Mouse (Mus musculus): ENCODE results near the gene Fam117a.
"Not testable (repeated sequence)": the region's sequence is repeated elsewhere in the genome, so short reads cannot be mapped to it uniquely, and the experiment has no call there.

The Fam117a gene

DNA sequence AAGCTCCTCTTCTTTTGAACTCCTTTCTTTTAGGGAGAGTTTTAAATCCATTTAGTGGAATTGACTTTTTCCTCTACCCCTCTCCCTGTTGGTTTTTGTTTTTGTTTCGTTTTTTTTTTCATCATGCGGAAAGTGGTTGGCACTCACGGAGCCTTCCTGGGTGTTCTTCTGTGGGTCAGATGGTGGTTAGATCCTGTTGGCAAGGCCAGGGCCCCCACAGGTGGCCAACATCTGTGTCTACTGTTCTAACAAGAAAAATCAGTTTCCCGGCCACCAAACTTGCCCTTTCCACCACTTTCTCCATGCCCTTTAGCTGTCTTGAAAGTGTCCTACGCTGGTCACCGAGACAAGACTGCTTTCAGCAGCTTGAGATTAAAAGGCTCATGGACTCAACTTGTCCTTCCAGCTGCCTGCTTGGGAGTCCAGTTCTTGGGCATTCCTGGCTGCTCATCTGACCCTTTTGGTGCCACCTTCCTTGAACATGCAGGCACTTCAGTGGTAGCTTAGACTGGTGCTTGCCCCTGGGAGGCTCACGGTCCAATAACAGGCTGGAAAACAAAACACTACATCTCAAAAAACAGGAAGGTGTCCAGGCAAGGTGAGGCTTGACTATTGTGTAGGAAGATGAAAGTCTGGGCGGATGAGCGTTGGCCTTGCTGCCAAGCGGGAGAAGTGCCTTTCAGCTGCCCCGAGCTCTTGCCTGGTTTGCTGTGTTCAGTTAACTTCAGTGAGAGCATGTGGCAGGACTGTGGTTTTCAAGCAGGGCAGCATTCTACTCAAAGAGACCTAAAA is 56.1 kb downstream of the Fam117a start:
- no peak for DNase-seq (ENCODE audit: low spot score)

DNA sequence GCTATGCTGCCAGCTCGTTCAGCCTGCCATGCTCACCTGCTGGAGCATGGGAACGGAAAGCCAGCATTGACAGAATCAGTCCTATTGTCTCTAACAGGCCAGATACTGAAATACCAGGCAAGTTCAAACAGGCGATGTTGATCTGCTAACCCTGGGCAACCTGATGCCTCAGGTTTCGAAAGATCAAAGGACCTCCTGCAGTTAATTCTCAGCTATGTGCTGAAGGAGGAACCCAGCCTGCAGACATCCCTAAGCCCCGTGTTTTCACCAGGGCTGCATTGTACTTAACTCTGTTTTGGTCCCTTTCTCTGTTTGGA is 56.6 kb downstream of the Fam117a start:
- DNase-seq (ENCODE audit: low spot score), result no peak

DNA sequence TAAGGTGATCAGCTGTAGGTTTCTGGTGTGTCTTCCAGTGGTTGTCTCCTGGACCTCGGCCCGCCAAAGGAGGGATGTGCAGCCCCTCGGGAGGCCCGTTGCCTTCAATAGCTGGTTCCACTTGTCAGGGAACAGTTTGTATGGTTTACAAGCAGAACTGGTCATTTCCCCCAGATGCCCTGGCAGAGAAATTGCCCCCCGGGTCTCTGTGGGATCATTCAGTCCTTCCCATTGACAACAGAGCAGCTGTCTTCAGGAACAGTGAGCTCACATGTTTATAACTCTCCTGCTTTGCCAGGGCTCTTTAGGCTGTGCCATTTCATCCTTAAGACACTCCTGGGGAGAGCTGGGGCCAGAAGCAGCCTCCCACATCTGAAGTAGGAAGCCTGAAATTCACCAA is 57.3 kb downstream of the Fam117a start:
- DNase-seq (ENCODE audit: low spot score), result no peak

DNA sequence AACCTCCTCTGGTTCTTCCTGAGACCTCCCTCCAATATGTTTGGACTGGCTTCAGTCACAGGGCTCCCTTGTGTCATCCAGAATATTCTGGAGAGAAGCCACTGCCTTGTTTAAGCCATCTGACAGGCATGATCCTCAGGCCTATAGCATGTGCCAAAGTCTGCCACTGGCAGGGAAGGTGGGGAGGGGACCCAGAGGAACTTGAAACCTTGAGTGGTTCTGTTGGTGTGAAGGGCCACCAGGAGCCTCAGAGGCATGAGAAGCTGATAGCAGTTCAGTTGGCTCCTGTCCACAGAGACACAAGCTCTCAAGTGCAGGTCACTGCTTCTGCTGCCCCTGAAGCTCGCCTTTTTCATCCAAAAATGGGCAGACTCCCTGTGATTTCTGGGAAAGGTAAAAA is 59.7 kb downstream of the Fam117a start:
- no peak for DNase-seq (ENCODE audit: low spot score)

DNA sequence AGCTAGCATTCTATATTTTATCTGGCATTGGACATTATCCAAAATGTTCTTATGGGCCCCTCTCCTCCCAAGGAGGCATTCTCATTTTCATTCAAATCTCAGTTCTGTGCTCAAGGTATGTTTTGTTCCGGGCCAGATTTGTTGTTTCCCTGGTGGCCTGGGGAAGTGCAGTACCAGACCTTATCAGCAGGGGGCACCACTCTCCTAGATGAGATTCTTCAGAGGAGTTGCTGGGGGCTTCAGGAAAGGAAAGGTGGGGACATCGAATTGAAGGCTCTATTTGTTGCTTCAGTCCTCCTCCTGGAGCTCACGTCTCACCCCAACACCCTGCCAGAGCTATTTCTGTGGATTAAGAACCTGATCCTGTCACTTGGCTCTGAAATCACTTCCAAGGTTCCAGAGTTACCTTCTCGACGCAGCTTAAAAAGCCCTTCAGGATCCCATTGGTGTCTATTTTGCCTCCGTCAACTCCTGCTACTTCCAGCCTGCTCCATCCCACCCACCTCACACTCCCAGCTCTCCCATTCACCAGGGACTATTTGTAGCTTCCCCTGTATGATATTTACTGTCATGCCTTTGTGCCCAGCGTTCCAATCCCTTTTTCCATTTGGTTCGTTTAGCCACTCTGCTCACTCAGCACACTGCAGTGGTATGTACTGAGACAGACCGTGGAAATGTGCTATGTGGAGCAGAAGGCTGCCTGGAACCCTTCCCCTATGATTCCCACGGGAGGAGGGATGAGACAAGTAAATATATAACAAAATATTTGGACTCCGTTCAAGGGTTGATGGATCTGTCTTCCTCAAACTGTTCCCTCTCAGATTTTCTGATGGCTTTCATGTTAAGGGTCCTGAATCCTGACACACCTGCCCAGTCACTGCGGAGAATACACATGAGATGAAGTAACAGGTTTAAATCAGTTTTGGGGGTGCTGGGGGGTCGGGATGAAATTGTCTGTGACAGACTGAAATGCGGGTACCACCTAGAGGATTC is 61.3 kb downstream of the Fam117a start:
- peak; percentile 67 for DNase-seq (ENCODE audit: low spot score)

DNA sequence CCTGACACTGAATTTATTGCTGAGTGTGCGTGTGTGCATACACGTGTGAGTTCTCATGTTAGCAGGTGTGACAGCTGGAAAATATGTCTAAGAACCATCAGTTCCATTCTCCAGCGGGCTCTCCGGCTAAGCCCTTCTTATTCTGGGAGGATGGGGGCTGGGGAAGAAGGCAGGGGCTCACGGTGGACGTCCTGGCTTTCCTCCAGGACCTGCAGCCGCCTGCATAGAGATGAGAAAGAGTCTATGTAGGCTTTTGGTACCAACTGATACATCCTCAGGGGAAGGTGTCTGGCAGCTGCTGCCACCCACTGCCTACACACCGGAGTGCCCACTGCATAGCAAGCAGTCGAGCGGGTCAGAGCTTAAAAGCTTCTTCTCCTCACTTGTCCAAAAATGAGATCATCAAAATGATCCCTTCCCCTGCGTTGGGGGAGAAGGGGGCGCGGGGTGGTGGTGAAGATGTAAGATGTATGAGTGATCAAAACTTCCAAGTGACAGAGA is 62.8 kb downstream of the Fam117a start:
- no peak for DNase-seq (ENCODE audit: low spot score)

DNA sequence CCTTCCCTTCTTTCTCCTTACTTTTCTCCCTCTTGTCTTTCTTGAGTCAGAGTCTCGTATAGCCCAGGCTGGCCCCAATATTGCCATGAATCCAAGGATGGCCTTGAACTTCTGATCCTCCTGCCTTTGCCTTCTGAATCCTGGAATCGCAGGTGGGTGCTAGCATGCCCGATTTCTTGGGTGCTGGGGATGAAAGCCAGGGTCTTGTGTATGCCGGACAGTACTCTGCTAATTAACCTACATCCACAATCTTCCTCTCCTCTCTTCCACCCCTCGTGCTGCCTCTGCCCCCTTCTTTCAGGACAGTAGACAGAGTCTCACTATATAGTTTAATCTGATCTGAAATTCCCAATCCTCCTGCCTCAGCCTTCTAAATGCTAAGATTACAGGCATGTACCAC is 64.8 kb downstream of the Fam117a start:
- no peak for DNase-seq (ENCODE audit: low spot score)

DNA sequence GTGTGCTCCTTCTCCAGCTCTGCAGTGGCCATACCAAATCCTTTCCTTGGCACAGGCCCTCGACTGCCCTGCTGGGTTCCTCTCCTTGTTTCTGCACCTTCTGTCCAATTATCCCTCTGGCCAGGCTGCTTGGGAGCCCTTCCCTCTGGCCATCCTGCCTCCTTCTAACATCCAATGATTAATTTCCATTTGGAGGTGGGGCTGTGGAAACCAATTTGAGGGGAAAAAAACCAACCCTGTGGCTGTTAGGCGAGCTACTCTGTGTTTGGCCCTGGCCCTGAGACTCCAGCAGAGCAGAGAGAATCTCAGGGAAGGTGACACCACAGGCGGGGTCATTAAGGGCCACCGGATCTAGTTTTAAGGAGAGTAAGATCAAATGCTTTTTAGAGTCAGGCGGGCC is 65.4 kb downstream of the Fam117a start:
- DNase-seq (ENCODE audit: low spot score), result no peak

DNA sequence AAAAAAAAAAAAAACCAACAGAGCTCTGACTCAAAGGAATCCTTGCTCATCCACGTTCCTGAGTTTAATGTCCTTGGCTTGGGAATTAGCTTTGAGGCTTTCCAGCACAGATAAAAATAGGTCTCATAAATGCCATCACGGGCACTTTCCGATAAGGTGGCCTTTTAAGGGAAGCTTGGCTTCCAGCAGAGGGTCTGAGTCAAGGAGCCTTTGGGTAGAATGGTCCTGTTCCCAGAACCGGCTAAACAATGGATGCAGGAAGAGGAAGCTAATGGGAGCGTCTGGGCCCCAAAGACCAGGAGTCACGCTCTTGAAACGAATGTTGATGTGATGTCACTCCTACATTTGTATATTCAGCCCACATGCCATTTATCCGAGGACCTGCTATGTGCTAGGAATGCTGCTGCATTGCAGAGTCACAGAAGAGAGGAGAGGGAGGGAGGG is 65.9 kb downstream of the Fam117a start:
- no peak for DNase-seq (ENCODE audit: low spot score)

DNA sequence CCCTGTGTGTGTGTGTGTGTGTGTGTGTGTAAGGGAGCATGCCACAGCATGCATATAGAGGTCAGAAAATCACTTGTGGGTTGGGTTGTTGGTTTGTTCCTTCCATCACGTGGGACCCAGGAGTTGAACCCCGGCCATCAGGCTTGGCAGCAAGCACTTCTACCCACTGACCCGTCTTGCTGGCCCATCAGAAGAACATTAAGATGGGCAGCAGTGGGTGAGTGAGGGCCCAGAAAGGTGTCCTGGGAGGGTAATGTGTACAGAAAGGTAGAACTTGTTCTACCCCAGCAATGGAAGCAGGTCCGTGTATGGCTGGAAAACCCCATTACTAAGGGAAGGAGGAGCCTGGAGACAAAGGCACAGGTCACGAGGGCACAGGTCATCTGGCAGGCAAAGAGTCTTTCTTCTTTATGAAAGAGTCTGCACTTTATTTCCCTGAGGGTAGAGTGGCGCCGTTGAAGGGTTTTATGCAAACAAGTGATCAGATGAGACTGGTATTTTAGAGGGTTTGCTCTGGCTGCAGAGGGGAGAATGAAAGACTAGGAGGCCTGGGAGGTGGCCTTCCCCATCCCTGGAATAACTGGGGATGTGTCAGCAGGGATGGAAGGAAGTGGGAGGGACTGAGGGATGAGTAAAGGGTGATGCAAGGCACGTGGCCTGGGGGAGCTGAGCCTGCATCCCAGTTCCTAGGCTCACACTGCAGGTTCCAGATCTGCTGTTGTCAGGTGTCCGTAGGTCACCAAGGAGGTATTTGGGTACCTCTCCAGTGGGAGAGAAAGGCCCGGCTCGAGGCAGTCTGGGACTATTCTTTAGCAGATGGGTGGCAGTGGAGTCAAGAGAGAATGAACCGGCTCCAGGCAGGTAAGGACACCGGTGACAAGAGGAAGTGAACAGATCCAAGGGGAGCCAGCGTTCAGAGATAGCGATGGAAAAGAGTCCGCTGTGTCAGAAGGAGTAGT is 66.8 kb downstream of the Fam117a start:
- DNase-seq (ENCODE audit: low spot score), result no peak

DNA sequence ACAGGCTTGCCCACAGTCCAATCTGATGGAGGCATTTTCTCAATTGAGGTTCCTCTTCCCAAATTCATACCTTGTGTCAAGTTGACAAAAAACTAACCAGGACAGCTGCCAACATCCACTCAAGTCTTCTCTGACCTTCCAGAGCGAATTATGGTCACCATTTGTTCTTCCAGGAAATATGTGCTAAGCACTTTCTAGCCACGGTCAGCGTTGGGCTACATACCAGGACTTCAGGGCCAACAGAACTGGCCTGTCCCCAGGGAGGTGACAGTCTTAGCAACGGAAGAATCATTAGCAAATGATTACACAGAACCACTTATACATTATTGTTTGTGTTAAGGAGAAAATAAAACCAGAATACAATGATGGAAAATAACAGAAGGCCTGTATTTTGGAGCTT is 69.0 kb downstream of the Fam117a start:
- DNase-seq (ENCODE audit: low spot score), result no peak

DNA sequence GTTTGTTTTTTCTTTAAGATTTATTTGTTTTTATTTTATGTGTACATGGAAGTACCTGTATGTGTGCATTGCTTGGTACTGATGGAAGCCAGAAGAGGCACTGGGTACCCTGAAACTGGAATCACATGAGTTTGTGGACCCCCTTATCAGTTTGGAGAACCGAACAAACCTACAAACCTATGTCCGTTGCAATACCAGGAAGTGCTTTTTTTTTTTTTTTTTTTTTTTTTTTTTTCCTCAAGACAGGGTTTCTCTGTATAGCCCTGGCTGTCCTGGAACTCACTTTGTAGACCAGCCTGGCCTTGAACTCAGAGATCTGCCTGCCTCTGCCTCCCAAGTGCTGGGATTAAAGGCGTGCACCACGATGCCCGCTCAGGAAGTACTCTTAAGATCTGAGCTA is 69.6 kb downstream of the Fam117a start:
- not testable (repeated sequence) for DNase-seq (ENCODE audit: low spot score)

DNA sequence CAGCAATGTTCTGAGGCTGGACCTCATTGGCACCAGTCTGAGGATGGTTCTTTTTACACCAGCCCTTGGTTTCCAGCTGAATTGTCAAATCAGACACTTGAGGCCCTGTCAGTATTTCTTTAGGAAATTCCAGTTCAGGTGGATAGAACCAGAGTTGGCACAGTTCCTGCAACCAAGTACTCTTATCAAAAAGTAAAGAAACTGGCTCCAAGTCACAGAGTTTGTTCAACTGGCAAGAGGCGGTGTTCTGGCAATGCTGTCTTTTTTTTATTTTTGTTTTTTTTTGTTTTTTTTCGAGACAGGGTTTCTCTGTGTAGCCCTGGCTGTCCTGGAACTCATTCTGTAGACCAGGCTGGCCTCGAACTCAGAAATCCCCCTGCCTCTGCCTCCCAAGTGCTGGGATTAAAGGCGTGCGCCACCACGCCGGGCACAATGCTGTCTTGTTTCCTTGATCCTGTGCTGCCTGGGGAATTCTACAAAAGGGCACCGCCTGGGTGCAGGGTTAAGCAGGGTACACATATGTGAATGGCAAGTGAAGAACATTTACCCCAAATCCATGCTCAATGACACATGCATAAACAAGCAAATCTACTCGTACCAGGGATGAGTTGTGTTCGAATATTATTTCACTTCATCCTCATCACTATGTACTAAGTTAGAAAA is 72.8 kb downstream of the Fam117a start:
- no peak for DNase-seq (ENCODE audit: low spot score)

DNA sequence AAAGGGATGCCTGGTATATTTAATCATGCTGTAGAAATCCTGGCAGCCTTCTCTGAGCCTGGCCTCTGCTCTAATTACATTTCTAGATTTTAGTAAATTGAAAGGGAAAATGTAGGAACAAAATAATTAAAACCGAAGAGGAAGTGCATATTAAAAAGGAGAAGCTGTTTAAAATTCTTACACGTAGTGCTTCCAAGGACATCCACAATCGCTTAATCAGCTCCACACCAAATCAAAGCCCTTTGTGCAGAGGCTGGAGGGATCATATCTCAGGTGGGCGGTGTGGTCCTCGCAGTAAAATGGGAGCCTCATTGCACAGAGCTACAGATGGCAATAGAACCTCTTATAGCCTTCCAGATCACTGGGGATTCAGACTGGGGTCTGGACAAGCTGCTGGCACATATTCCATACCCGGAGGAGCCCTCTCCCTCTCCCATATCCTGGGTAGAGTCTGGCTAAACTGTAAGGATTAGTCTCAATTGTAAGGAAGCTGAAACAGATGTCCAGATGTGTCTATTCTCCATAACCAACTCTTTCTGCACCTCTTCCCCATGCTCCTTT is 74.7 kb downstream of the Fam117a start:
- no peak for DNase-seq (ENCODE audit: low spot score)

DNA sequence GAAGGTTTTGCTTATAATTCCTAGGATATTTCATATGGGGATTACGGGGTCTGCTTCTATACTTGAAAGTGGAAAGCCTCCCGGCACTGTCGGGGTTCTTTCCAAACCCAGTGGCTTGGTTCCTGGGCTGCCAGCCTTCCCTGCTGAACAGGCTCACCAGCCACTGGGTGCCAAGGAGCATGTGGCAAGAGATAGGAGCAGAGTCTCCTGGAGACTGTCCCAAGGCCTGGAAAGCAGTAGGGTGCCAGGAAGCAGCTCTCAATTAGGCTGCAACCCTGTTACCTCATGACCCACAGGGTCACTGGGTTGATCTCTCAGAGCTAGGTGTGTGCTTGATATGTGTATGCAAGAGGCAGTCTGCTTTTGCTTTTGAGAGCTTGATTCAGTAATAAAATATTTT is 75.8 kb downstream of the Fam117a start:
- DNase-seq (ENCODE audit: low spot score), result peak; percentile 36

DNA sequence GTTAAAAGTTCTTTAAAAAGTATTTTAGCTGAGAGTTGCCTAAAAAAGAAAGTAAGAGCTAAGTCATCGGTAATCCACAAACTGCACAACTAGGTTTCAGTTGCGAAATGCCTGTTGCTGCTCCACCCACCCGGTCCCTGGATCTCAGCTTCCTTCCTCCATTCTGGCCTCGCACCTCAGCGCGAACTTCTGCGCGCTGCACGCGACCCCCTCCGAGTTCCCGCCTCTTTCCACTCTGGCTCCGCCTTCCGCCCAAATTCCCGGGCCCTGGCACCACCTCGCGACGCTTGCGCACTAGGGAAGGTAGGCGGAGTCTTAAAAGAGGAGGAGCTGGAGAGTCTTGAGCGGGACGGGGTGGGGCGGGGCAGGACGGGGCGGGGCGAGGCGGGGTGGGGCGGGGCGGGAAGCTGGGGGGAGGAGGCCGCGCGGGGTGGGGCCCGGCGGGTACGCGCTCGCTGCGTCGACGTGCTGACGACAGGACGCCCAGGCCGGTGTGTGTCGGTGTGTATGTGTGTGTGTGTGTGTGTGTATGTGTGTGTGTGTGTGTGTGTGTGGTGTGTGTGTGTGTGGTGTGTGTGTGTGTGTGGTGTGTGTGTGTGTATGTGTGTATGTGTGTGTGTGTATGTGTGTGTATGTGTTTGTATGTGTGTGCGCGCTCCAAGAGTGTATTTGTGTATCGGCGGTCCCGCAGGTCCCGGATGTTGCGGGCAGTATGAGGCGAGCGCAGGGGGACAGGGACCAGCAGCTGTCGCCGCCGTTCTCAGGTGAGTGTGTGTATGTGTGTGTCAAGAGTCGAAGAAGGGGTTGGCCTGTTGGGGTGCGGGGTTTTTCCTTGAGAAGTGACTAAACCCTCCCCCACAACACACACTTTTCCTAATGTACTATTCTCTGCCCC is 77.1 kb downstream of the Fam117a start, which contains the start of gene Spop:
Gene Spop, plus strand, starts transcription at position 440 of the 895 bp plus-strand sequence.
- DNase-seq (ENCODE audit: low spot score), result peak; percentile 91

DNA sequence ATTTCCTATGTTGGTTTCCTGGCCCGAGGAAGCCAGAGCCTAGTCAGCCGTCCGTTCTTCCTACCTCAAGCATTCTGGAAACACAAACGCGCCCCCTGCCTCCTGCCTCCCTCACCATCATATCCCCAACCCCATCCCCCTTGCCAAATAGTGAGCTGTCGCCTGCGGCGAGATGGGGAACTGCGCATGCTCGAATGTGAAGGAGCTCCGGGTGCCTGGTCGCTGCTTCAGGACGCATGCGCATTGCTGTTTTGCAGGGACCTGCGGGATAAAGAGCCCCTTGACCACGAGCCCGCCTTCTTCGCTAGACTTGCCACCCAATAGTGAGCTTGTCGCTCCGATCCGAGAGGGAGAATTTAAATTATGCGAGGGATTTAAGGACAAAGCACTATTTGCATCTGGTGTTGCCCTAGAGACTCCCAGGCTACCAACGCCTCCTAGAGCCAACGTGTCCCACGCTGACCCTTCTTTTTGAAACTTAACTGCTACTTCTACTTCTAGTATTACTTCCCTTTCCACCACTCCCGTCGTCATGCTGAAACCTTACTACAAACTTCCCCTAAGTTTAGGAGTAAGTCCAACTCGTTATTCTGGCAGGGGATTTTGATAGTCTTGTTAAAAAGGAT is 77.8 kb downstream of the Fam117a start:
- peak; percentile 94 for DNase-seq (ENCODE audit: low spot score)

DNA sequence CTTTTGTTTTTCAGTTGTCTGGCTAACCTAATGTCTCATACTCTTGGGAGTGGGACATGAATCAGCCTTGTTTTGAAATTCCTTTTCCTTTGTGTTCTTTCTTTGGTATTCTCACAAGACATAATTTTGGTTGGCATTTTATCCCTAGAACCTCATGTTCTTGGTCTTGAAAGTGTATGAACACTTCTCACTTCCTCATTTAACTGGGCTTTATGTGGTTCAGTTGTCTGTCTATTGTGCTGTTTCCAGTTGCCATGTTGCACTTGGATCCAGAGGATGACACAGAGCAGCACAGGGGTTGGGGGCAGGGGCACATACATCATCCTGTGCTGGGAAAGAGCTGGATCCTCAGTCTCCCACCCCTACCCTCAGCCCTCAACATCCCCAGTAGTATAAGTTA is 79.1 kb downstream of the Fam117a start:
- DNase-seq (ENCODE audit: low spot score), result no peak

DNA sequence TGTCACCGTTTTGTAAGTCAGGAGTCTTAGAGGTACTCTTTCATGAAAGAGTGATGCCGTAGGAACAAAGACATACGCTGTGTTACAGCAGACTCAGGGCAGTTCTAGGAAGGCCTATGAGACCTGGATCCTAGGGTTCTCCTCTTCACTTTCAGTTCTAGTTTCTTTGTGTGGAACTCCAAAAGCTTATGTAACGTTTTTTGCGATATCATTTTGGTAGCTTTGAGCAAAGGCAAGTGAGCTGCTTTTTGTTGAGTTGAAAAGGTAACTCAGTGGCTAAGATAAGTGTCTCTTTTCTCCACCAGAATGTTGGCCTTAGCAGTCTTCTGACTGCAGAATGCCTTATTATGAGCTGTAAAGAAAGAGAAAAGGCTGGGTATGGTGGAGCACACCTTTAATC is 80.5 kb downstream of the Fam117a start:
- DNase-seq (ENCODE audit: low spot score), result no peak
